In genomic region chr9:22070791-22071573, GRCm38 (mm10) we compare ENCODE assay signal across 8 mouse cellular contexts. TPM values are rescaled to one million over a fixed set of nuclear protein-coding genes. Genes with fewer than 3 reads are reported as not detected.
DNase-seq lines count a peak whose midpoint lies in the region; ATAC-seq and TF ChIP-seq lines count a peak whose summit lies in the region.

Gm49318 (minus strand) TSS chr9:22071259.
Zfp653 (minus strand) TSS chr9:22071376.

- TF ChIP-seq CTCF in bone marrow macrophage, adult 2 months (IDR thresholded peaks at IDR 0.05; ENCODE audit: low read depth, low read length), result no peak
- no peak for TF ChIP-seq CTCF in embryonic fibroblast, embryonic 13.5 days (IDR thresholded peaks at IDR 0.05; ENCODE audit: borderline replicate concordance, insufficient read depth, low read length)

- no peaks in the 10 kb centered on the region for H3K9me3 ChIP-seq in heart, embryonic 10.5 days
- no peaks in the 10 kb centered on the region for H3K9me3 ChIP-seq in kidney, embryonic 15.5 days (replicated peaks)

- WGBS in heart, embryonic 10.5 days, result under 1% methylated on average over 83 of the region's 87 CpGs
- under 1% methylated on average over 77 of the region's 87 CpGs for WGBS in kidney, embryonic 15.5 days

- peak within 1 kb of the TSS; percentile 64 for H3K4me2 ChIP-seq in kidney, embryonic 15.5 days

- TF ChIP-seq POLR2A in bone marrow macrophage, adult 2 months (IDR thresholded peaks at IDR 0.05; ENCODE audit: borderline replicate concordance, low read depth, low read length), result no peak
- peak; percentile 83 for TF ChIP-seq POLR2A in embryonic fibroblast, embryonic 13.5 days (IDR thresholded peaks at IDR 0.05; ENCODE audit: low read depth, low read length)

- H3K9ac ChIP-seq in kidney, embryonic 15.5 days, result peak within 1 kb of the TSS; percentile 93

- peaks cover 50% of the 10 kb centered on the region for H3K36me3 ChIP-seq in heart, embryonic 10.5 days
- peaks cover 42% of the 10 kb centered on the region for H3K36me3 ChIP-seq in kidney, embryonic 15.5 days

- peak; percentile 91 for DNase-seq in A20 (ENCODE audit: low read depth, low spot score)
- peak; percentile 99 for DNase-seq in heart, embryonic 10.5 days (ENCODE audit: low spot score)
- DNase-seq in liver, result peak; percentile 98
- DNase-seq in spleen, postnatal 4 days (ENCODE audit: low spot score in 2 of 2), result peak; percentile 95 to 98

- no peaks in the 10 kb centered on the region; the same call in 1 of the 2 replicates for H3K4me1 ChIP-seq in bone marrow macrophage, adult 2 months (ENCODE audit: control insufficient read depth, insufficient read depth, low read length)
- H3K4me1 ChIP-seq in embryonic fibroblast, embryonic 13.5 days (ENCODE audit: control insufficient read depth, insufficient read depth, low read length), result no peaks in the 10 kb centered on the region
- H3K4me1 ChIP-seq in heart, embryonic 10.5 days, result peaks cover 15% of the 10 kb centered on the region
- peaks cover 24% of the 10 kb centered on the region for H3K4me1 ChIP-seq in kidney, embryonic 15.5 days

- peak within 1 kb of the TSS; percentile 85 for H3K4me3 ChIP-seq in bone marrow macrophage, adult 2 months (ENCODE audit: insufficient read depth, low read length)
- H3K4me3 ChIP-seq in embryonic fibroblast, embryonic 13.5 days (ENCODE audit: insufficient read depth, low read length), result peak within 1 kb of the TSS; percentile 55
- peak within 1 kb of the TSS; percentile 83 for H3K4me3 ChIP-seq in heart, embryonic 10.5 days
- H3K4me3 ChIP-seq in kidney, embryonic 15.5 days (replicated peaks), result peak within 1 kb of the TSS; percentile 91

- no peaks in the 10 kb centered on the region for H3K27me3 ChIP-seq in heart, embryonic 10.5 days (ENCODE audit: insufficient read depth, poor library complexity, severe bottlenecking)
- no peaks in the 10 kb centered on the region for H3K27me3 ChIP-seq in kidney, embryonic 15.5 days

- peak; percentile 98 for ATAC-seq in kidney, embryonic 15.5 days (replicated peaks; ENCODE audit: low FRiP score)
- peak; percentile 84 for ATAC-seq in monocyte, adult 5-6 weeks (replicated peaks; ENCODE audit: insufficient number of reproducible peaks, low FRiP score, low TSS enrichment, poor library complexity, severe bottlenecking)

- H3K27ac ChIP-seq in bone marrow macrophage, adult 2 months (ENCODE audit: insufficient read depth, low read depth, low read length), result peak within 1 kb of the TSS; percentile 68
- H3K27ac ChIP-seq in embryonic fibroblast, embryonic 13.5 days (ENCODE audit: insufficient read depth, low read length), result peak within 1 kb of the TSS; percentile 80
- H3K27ac ChIP-seq in heart, embryonic 10.5 days, result peak within 1 kb of the TSS; percentile 98
- peak within 1 kb of the TSS; percentile 99 for H3K27ac ChIP-seq in kidney, embryonic 15.5 days

RNA-seq across cellular contexts. Expression of gene Gm49318, which starts in this region (rescaled TPM):
- not detected in 2 replicates for polyA plus RNA-seq in bone marrow macrophage, adult 2 months (2012; ENCODE audit: insufficient read depth, insufficient read length, missing spikeins)
- not detected in 2 replicates for polyA plus RNA-seq in embryonic fibroblast, embryonic 13.5 days (2011; ENCODE audit: insufficient read length, low read depth, missing spikeins)
- polyA plus RNA-seq in heart, embryonic 10.5 days (2016; fragmentation: Nextera tagmentation; extraction: Ambion mirVana), result not detected in 2 replicates
- not detected in 2 replicates for polyA plus RNA-seq in kidney, embryonic 15.5 days (2015; fragmentation: Nextera tagmentation; extraction: Ambion mirVana)
- not detected in 3 replicates for total RNA-seq in monocyte, adult 5-6 weeks (2017)

RNA-seq across cellular contexts. Expression of gene Zfp653, which starts in this region (rescaled TPM):
- 9.5 and 10.3 TPM in 2 replicates for polyA plus RNA-seq in bone marrow macrophage, adult 2 months (2012; ENCODE audit: insufficient read depth, insufficient read length, missing spikeins)
- 4.4 and 5.4 TPM in 2 replicates for polyA plus RNA-seq in embryonic fibroblast, embryonic 13.5 days (2011; ENCODE audit: insufficient read length, low read depth, missing spikeins)
- 9.6 and 10.8 TPM in 2 replicates for polyA plus RNA-seq in heart, embryonic 10.5 days (2016; fragmentation: Nextera tagmentation; extraction: Ambion mirVana)
- 11.7 and 14.0 TPM in 2 replicates for polyA plus RNA-seq in kidney, embryonic 15.5 days (2015; fragmentation: Nextera tagmentation; extraction: Ambion mirVana)
- 8.5 to 13.4 TPM (median 13.1 TPM) in 3 replicates for total RNA-seq in monocyte, adult 5-6 weeks (2017)

Comparison
In these comparisons a context has a peak if more than half of its experiments do, and no peak if none do; other contexts are left out.
1. Peak in every context shown above with its lines: DNase-seq, ATAC-seq, H3K4me3 ChIP-seq and H3K27ac ChIP-seq.